Mouse (Mus musculus) brain, embryonic 18.5 days (tissue): ENCODE measurements around the gene Il34.

Experiments used
- DNase-seq: peaks from one replicate; pipeline ENCODE4 v3.0.0-alpha.2; 2012; ENCODE audit warnings: low read depth, low spot score

Gene Il34

DNA sequence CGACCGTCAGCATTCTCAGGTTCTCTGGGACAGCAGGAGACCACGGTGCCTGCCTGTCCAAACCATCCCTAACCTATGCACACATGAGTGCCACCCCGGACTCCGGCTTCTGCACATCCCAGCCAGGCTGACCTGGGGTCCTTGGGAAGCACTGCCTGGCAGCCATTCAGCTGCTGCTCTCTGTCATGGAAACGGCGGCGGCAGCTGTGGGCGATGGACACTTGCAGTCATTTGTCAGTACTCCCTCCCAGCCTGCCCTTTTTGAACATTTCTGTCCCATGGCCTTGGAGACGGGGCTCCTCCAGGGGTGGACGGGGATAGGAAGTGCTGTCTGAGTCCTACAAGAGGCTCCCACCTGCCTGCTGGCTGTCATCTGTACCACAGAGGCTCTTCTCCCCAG lies 97.3 kb downstream of the Il34 start:
- no peak for DNase-seq

DNA sequence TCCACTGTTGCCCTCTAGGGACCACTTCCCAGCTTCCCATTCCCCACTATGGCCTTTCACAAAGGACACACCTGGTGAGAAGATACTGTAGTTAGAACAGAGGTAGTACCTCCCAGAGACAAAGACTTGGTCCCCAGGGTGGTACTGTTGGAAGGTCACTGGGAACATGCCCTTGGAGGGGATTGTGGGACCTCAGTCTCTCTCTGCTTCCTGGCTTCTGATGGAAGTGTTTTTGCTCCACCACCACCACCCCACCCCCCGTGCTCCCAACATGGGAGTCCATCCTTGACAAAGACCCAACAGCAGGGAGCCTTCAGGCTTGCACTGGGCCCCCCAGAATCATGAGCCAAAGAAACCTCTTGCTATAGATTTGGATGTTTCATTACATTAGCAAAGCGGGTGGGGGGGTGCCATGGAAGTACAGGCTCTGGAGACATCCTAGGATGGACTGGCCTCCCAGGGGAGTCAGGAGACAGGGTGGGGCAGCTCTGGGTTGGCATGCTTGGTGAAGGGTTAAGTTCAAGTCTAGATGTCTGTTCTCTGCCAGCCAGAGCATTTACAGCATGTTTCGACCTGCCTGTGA lies 99.3 kb downstream of the Il34 start:
- DNase-seq, result no peak

DNA sequence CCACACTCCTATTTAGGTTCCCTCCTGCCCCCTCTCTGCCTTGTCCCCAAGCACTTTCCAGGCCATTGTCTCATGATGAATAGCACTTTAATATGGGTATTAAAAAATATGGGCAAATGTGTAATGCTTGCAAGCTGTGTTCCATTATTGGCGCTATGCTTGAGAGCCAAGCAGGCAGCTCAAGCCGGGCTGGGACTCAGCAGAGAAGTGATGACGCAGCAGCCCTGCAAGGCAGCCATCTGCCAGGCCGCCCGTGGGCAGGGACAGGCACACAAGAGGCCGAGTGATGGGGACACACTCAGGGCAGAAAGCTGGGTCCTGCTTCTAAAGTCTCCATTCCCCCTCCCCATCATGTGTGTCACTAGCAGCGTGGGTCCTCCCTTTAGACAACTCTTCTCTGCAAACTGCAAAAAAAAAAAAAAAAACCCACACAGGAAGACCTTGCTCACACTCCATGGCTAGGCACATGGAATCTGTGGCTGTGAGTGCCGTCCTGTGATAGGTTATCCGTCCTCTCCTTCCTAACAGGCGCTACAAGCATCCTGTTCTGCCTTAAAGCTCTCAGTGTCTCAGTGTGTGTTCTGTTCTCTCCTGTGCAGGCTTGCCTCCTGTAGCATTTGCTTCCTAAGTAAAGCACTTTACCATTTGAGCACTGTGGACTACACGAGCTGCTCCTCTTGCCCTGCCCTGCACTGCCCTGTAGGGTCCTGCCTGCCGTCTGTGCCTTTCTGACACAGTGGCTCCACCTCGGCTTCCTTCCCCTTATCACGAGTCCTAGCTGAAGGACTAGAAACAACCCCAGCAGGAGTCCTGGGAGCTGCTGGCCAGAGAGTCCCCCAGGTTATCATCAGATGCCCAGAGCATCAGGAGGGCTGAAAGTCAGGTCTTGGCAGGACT lies 100.1 kb downstream of the Il34 start:
- DNase-seq, result no peak

DNA sequence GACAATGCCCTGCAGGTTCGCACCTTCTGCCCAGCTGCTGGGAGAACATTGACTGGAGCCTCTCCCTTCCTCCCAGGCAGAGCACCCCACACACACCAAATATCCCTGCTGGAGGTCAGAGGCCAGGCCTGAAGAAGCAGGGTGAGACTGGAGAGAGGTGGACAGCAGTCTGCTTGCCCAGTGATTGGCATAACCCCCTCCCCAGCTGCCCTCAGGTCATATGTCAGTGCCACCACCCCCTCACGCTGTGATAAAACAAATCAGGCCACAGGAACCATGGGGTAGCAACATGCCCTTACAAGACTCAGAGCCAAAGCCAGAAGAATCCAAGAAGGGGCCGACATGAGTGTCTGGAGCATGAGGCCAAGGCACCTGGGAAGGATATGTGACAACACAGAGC lies 101.6 kb downstream of the Il34 start:
- DNase-seq, result no peak

DNA sequence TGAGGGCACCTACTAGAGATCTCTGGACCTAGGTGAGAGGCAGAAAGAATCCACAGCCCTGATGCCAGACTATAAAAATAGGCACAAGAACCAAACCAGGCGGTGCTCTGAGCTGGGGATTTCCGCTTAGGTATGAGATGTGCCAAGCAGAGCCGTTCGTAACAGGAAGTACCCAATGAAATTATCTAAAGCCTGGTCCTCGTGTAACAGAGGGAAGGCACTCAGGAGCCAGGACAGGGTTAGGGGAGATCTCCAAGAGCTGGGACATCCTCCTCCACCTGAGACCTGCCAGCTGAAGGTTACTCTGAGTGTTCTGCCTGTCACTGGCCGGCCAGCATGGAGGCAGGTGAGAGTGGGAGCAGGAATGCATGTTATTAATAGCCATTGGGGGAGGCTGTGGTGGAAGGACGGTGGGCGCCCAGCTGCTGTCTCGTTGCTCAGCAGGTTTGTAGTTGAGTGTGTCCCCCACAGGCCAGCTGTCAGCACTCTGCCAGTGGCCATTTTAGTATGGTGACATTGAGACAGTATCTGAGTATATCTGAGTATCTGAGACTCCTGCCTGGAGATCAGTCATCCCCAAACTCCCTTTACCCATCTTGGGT lies 102.2 kb downstream of the Il34 start:
- DNase-seq, result no peak

DNA sequence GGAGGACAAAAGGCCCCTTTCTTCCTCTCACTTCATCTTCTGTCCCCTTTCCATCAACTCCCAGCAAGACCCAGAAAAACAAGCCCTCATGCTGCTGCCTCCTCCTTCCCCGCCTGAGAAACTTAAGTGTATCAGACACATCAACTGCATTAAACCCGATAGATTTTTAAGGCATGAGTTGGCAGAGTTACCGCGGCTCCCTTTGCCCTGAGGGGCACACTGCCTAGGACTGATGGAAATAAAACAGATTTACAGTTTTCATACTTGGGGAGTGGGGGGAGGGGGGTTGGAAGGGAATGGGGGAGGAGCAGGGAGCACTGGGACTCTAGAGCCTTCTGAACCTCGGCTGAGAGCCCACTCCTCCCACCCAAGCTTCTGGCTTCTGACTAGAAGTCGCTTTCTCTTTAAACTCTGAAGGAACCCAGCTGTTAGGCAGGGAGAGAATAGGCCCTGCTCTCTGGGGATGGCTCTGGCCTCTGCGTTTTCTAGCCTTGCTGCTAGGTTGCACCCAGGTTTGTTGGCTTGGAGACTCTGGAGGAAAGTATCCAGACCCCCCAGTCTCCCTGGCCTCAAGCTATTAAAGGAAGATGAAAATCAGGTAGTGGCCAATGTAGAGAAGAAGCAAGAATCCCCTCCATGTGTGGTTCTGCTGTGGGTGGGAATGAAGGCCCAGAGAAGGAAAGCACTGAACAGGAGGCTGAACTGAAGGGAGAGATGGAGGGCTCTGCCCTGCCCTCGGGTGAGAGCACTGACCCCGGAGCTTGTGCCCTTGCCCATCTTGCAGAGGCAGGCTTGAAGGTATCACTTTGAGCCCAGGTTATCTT lies 102.9 kb downstream of the Il34 start:
- DNase-seq, result no peak

DNA sequence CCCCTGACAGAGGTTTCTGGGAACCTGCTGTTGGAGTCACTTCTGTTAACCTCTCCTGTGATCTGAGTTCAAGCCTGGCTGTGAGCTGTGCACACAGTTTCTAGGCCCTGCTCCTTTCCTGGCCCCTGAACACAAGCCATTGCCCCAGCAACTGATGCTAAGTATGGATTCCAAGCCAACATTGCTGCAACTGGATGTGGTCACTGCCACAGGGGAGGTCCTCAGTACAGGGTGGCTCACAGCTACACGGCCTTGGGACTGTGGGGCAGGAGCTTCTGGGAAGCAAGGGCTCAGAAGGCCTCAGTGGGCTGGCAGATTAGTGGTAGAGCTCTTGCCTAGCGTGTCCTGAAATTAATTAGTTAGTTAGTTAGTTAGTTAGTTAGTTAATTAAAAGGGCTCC lies 105.2 kb downstream of the Il34 start:
- no peak for DNase-seq

DNA sequence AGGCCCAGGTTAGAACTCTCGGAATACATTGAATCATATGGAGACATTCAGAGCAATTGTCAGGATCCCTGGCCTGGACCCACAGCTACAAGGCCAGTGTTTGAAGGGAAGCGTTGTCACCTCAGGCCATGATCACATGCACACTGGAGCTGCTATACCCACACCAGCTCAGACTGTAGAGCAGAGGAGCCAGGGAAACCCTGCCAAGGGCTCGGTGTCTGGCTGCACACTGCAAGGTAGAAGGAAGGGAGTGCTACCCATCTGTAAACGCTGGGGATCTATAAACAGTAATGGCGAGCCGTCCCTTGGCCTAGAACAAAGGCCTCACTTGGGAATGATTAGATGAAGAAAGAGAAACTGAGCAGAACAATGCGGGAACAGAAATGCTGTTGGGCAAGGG lies 106.2 kb downstream of the Il34 start:
- no peak for DNase-seq

DNA sequence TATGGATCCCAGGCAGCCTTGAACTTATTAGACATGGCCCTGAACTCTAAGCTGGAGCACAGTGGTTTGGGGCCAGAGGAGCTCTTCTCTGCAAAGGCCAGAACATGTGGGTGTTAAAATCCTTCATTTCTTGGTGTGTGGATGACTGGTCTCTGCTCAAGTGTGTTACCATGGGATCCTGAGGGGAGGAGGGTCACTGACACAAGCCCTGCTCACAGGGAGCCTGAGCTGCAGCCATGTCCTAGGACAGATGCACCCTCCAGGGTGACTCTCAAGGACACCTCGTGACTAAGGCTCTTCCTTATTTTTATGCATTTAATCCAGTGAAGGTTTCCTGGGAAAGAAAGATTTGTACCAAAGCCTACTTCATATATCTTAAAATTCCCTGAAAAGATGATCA lies 107.6 kb downstream of the Il34 start:
- no peak for DNase-seq

DNA sequence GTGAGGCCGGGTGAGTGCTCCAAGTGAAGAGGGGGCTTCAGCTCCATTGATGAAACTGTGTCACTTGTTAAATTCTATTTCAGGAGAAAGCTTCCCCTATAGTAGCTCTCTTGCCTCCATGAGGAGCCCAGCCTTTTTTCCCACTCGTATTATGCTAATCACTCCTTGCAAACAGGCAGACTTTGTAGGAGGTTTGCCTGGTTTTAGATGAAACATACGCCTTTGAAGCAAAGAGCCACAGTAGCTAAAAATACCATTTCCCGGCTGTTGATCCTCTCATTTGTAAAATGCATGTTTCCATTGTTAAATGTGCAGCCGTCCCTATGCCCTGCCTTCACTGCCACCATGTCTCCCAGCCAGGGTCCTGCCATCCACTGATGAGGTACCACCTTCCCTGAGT lies 108.2 kb downstream of the Il34 start:
- no peak for DNase-seq

DNA sequence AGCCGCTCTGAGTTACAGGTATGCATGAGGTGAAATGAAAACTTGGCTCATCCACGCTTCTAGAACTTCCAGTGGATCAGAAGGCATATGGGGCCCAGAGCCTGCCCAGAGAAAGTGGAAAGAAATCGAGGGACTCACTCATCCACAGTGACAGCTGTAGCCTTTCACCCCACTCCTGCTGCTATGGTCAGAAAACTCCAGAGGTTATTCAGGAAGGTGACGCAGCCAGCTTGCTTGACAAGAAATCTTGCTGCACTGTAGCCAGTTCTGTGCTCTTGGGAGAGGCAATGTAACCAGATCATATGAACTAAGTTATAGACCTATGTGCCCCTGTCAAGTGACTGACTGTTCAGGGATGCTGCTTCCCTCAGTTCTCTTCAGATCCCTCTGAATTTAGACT lies 109.7 kb downstream of the Il34 start:
- DNase-seq, result no peak

DNA sequence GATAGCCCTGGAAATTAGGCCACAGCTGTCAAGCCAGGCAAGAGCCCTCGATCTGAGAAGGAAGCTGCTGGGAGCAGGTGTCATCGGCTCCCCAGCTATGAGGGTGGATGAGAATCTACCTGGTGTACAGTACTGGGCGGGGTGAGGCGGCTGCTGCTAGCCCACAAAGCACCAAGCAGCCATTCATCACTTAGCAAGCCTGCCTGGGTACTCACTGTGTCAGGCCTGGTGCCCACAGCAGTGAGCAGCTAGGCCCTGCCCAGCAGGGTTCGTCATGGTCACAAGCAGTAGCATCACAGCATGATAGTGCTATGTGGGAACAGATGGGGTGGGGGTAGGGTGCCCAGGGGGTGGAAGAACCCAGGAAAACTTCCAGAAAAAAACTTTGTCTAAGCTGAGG lies 110.3 kb downstream of the Il34 start:
- no peak for DNase-seq

DNA sequence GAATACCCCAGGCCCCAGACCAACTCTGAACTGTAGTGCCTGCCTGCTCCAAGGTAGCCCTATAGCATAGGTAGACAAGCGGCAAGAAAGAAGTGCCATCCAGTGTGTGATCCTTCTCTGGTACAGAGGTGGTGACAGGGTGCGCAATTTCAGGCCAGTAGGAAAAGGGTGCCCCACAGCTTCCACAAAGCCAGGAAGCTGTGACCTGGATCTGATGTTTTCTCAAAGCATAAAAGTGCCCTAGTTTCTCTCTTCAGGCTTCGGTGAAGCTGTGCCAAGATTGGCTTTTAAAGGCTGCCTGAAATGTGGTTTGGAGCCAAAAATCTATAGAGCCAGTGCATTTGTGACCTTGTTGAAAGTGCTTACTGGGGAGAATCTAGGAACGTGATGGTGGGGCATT lies 110.9 kb downstream of the Il34 start:
- DNase-seq, result no peak

DNA sequence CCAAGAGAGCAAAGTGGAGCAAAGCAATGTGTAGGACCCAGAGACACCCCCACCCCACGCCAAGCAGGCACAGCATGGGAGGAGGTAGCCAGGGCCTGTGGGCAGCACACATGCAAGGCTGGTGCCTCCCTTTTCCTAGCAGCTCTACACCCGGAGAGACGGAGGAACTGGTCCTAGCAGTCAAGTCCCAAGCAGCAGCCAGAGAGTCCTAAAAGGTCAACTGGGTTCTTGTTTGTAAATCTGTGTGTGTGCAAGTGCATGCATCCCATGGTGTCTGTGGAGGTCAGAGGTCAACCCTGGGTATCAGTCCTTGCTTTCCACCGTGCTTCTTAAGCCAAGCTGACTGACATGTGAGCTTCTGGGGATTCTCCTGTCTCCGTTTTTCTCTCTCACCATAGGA lies 111.5 kb downstream of the Il34 start:
- no peak for DNase-seq
